Mouse (Mus musculus) midbrain, embryonic 16.5 days (tissue): Measurements from ENCODE around the gene Scamp3. TPM values are rescaled to one million over a fixed set of nuclear protein-coding genes. Genes with fewer than 3 reads are reported as not detected.
A peak's percentile ranks its signal among the peaks of the same experiment; 100 is the strongest.

Source experiments
- ATAC-seq: fragments of 200-750 bp; cut with Nextera tagmentation; 2 replicates; pipeline ENCODE4 v1.8.0; 2017; ENCODE audit warnings: moderate TSS enrichment
- H3K27ac ChIP-seq: fragments of 300-500 bp; sonication (generic); 2 replicates; pipeline ENCODE4 v1.5.1; 2014; ENCODE audit warnings: mild to moderate bottlenecking, low read length, mixed read lengths
- H3K27me3 ChIP-seq: fragments of 300-500 bp; sonication (generic); 2 replicates; pipeline ENCODE4 v1.6.1; 2014; ENCODE audit warnings: low read depth, low read length, mixed read lengths; ENCODE audit not compliant: control insufficient read depth, insufficient read depth
- H3K36me3 ChIP-seq: fragments of 300-500 bp; sonication (generic); 2 replicates; pipeline ENCODE4 v1.6.1; 2014; ENCODE audit warnings: mild to moderate bottlenecking, low read length, moderate library complexity, mixed read lengths; ENCODE audit not compliant: control insufficient read depth, insufficient read depth
- H3K4me1 ChIP-seq: fragments of 300-500 bp; sonication (generic); 2 replicates; pipeline ENCODE4 v1.6.1; 2014; ENCODE audit warnings: mild to moderate bottlenecking, low read length, mixed read lengths; ENCODE audit not compliant: control insufficient read depth, insufficient read depth
- H3K4me2 ChIP-seq: fragments of 300-500 bp; sonication (generic); 2 replicates; pipeline ENCODE4 v1.6.1; 2014; ENCODE audit warnings: mild to moderate bottlenecking, low read length, mixed read lengths
- H3K4me3 ChIP-seq: fragments of 300-500 bp; sonication (generic); 2 replicates; pipeline ENCODE4 v1.5.1; 2014; ENCODE audit warnings: low read depth, mild to moderate bottlenecking, low read length, moderate library complexity, mixed read lengths
- H3K9ac ChIP-seq: fragments of 300-500 bp; sonication (generic); 2 replicates; pipeline ENCODE4 v1.6.1; 2014; ENCODE audit warnings: low read depth, low read length, mixed read lengths
- H3K9me3 ChIP-seq: fragments of 300-500 bp; sonication (generic); replicated peaks from 2 replicates; pipeline ENCODE4 v1.6.1; 2014; ENCODE audit warnings: mild to moderate bottlenecking, low read length, mixed read lengths; ENCODE audit not compliant: control insufficient read depth, poor library complexity, severe bottlenecking
- WGBS: fragments of 180-500 bp; shearing (Covaris S2); extraction: QIAGEN DNeasy Blood & Tissue Kit; methylation state at CpG from one replicate; pipeline ENCODE4 v1.1.7; 2014; 5-methylcytosine and 5-hydroxymethylcytosine counted together
- polyA plus RNA-seq: library from polyadenylated mRNA; unstranded; fragments of >200 nt; fragmentation: Nextera tagmentation; extraction: Ambion mirVana; gene quantifications from 2 replicates; pipeline ENCODE4 v1.2.1, GENCODE M21; 2015

The Scamp3 gene
- polyA plus RNA-seq, 1 experiment from 2014 or later: 152 TPM

GRCm38 (mm10) chr3:89144821-89145220 is 32.5 kb upstream of the Scamp3 start:
- Histone ChIP-seq H3K27me3 (no peaks in the 10 kb centered on the region), H3K4me3 (no peak overlapping the region), H3K27ac (no peak overlapping the region), H3K9me3 (no peaks in the 10 kb centered on the region), H3K36me3 (0 out of 2 replicates have a peak, but pooled peaks cover 3% of the 10 kb centered on the region), H3K4me1 (no peaks in the 10 kb centered on the region), H3K4me2 (no peak overlapping the region), H3K9ac (no peak overlapping the region)
- 83% methylated on average over 10 of the region's 10 CpGs for WGBS
- no peak for ATAC-seq

- Histone ChIP-seq H3K9ac (no peak overlapping the region), H3K4me1 (no peaks in the 10 kb centered on the region), H3K36me3 (0 out of 2 replicates have a peak, but pooled peaks cover 3% of the 10 kb centered on the region), H3K27me3 (no peaks in the 10 kb centered on the region), H3K9me3 (no peaks in the 10 kb centered on the region), H3K4me2 (no peak overlapping the region), H3K4me3 (no peak overlapping the region), H3K27ac (no peak overlapping the region)
- ATAC-seq: 0 out of 2 replicates have a peak, but pooled peaks have one; percentile 5
- 20% methylated on average over 8 of the region's 8 CpGs for WGBS
Observed at GRCm38 (mm10) chr3:89145566-89145965, 31.7 kb upstream of the Scamp3 start.

- Histone ChIP-seq H3K27me3 (no peaks in the 10 kb centered on the region), H3K4me1 (no peaks in the 10 kb centered on the region), H3K9ac (no peak overlapping the region), H3K4me3 (no peak overlapping the region), H3K36me3 (peaks cover 5% of the 10 kb centered on the region; the same call in 1 of the 2 replicates), H3K4me2 (no peak overlapping the region), H3K9me3 (no peaks in the 10 kb centered on the region), H3K27ac (no peak overlapping the region)
- 0 out of 2 replicates have a peak, but pooled peaks have one; percentile 29 for ATAC-seq
- 28% methylated on average over 26 of the region's 26 CpGs for WGBS
Observed at GRCm38 (mm10) chr3:89147101-89147978, 29.9 kb upstream of the Scamp3 start.

GRCm38 (mm10) chr3:89147979-89148311 is 29.3 kb upstream of the Scamp3 start:
- WGBS: 10% methylated on average over 15 of the region's 15 CpGs

GRCm38 (mm10) chr3:89148567-89148966 is 28.7 kb upstream of the Scamp3 start:
- Histone ChIP-seq H3K4me2 (no peak overlapping the region), H3K36me3 (peaks cover 9% of the 10 kb centered on the region; the same call in 1 of the 2 replicates), H3K4me3 (no peak overlapping the region), H3K9me3 (no peaks in the 10 kb centered on the region), H3K9ac (no peak overlapping the region), H3K4me1 (no peaks in the 10 kb centered on the region), H3K27ac (no peak overlapping the region), H3K27me3 (no peaks in the 10 kb centered on the region)
- WGBS: 75% methylated on average over 14 of the region's 14 CpGs
- no peak for ATAC-seq

More at GRCm38 (mm10) chr3:89147979-89148311, 29.3 kb upstream of the Scamp3 start:
- Histone ChIP-seq H3K4me3 (no peak overlapping the region), H3K4me1 (no peaks in the 10 kb centered on the region), H3K9ac (no peak overlapping the region), H3K36me3 (peaks cover 9% of the 10 kb centered on the region; the same call in 1 of the 2 replicates), H3K9me3 (no peaks in the 10 kb centered on the region), H3K27me3 (no peaks in the 10 kb centered on the region), H3K27ac (no peak overlapping the region), H3K4me2 (no peak overlapping the region)
- ATAC-seq: no peak

- 68% methylated on average over 17 of the region's 17 CpGs for WGBS
Observed at GRCm38 (mm10) chr3:89152084-89152835, 25.0 kb upstream of the Scamp3 start.

GRCm38 (mm10) chr3:89156951-89157350 is 20.3 kb upstream of the Scamp3 start:
- Histone ChIP-seq H3K4me1 (peaks cover 16% of the 10 kb centered on the region), H3K9me3 (no peaks in the 10 kb centered on the region), H3K9ac (no peak overlapping the region), H3K36me3 (peaks cover 4% of the 10 kb centered on the region; the same call in 1 of the 2 replicates), H3K4me3 (no peak overlapping the region), H3K27me3 (no peaks in the 10 kb centered on the region), H3K27ac (no peak overlapping the region), H3K4me2 (no peak overlapping the region)
- WGBS: 91% methylated on average over 8 of the region's 8 CpGs
- ATAC-seq: no peak

More at GRCm38 (mm10) chr3:89152084-89152835, 25.0 kb upstream of the Scamp3 start:
- Histone ChIP-seq H3K9me3 (no peaks in the 10 kb centered on the region), H3K9ac (no peak overlapping the region), H3K4me2 (no peak overlapping the region), H3K4me1 (no peaks in the 10 kb centered on the region), H3K4me3 (no peak overlapping the region), H3K27me3 (no peaks in the 10 kb centered on the region), H3K27ac (no peak overlapping the region), H3K36me3 (peaks cover 9% of the 10 kb centered on the region; the same call in 1 of the 2 replicates)
- ATAC-seq: no peak

- H3K4me2 ChIP-seq: peak overlapping the region; percentile 80
- peak overlapping the region; percentile 92 for H3K4me3 ChIP-seq
- peak overlapping the region; percentile 87 for H3K9ac ChIP-seq
- no peaks in the 10 kb centered on the region for H3K27me3 ChIP-seq
- H3K9me3 ChIP-seq: no peaks in the 10 kb centered on the region
- peak overlapping the region; percentile 76; the same call in 1 of the 2 replicates for H3K27ac ChIP-seq
- ATAC-seq: peak; percentile 26; the same call in 1 of the 2 replicates
- H3K4me1 ChIP-seq: peaks cover 16% of the 10 kb centered on the region
- 13% methylated on average over 7 of the region's 7 CpGs for WGBS
- no peaks in the 10 kb centered on the region for H3K36me3 ChIP-seq
Observed at GRCm38 (mm10) chr3:89158651-89159050, 18.6 kb upstream of the Scamp3 start.
